Mouse (Mus musculus) ES-Bruce4 (cell line): ENCODE measurements at regions not wholly inside any gene's neighbourhood (a gene's known extent, or its start where the extent isn't known, plus 50 kb on each side); places are given as distances from the start of the nearest gene placed in this dataset.

Source experiments
- CTCF ChIP-seq: IDR thresholded peaks from one replicate; pipeline ENCODE4 v1.8.1; 2011; ENCODE audit warnings: low read depth, low read length
- POLR2A ChIP-seq: IDR thresholded peaks from one replicate; pipeline ENCODE4 v1.8.1; 2011; ENCODE audit warnings: low read length; ENCODE audit not compliant: insufficient read depth

DNA sequence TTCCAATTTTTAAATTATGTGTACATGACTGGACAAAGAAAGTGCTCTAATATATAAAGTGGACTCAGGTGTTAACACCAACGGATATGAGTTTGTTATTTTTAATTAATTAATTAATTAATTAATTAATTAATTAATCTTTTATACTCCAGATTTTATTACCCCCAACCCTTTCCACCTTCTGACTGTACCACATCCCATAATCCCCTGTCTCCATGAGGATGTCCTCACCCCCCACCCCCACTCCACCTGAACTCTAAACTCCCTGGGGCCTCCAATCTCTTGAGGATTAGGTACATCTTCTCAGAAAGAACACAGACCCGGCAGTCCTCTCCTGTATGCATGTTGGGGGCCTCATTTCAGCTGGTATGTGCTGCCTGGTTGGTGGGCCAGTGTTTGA is 182.8 kb downstream of the Rassf9 start:
- TF ChIP-seq POLR2A = no peak
- no peak for TF ChIP-seq CTCF
